Mouse (Mus musculus) cerebellum, adult 11 months (tissue): Measurements from ENCODE around the gene Tox2.

Source experiments
- DNase-seq: peaks from one replicate; pipeline ENCODE4 v3.0.0; 2022

Tox2 gene

GRCm38 (mm10) chr2:163202884-163203634, at the start of gene Tox2:
TSS of gene Tox2 (plus strand) at chr2:163203125.
- DNase-seq, result no peak

DNA sequence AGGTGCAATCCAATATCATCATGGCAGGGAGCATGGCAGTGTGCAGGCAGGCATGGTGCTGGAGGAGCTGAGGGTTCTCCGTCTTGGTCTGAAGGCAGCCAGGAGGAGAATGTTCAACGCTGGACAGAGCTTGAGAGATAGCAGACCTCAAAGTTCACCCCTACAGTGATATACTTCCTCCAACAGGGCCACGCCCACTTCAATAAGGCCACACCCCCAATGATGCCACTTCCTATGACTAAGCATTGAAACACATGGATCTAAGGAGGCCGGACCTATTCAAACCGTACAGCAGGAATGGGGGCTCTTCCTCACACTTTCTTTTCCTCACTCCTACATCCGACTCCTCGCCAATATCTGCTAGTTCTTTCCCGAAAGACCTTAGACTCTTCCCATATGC, 48.3 kb upstream of the Tox2 start:
- DNase-seq, result no peak

DNA sequence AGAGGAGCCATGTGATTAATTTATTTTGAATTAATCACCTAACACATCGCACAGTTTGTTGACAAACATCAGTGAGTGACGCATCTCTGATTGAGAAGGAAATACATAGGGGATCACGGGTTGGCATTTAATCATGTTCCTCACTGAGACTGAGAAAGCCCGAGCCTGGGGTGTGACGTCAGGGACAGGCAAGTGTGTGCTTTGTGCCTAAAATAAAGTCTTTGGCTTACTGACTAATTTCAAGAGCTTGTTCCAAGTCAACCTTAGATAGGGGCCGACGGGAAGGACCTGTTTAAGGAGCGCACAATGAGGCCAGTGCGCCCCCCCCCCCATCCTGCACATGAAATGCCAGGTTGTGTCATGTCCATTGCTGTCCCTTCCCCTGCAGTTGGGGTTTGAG, 43.9 kb upstream of the Tox2 start:
- DNase-seq, result no peak

GRCm38 (mm10) chr2:163164461-163164990, 38.4 kb upstream of the Tox2 start:
- no peak for DNase-seq

GRCm38 (mm10) chr2:163166067-163166805, 36.7 kb upstream of the Tox2 start:
- DNase-seq, result no peak

DNA sequence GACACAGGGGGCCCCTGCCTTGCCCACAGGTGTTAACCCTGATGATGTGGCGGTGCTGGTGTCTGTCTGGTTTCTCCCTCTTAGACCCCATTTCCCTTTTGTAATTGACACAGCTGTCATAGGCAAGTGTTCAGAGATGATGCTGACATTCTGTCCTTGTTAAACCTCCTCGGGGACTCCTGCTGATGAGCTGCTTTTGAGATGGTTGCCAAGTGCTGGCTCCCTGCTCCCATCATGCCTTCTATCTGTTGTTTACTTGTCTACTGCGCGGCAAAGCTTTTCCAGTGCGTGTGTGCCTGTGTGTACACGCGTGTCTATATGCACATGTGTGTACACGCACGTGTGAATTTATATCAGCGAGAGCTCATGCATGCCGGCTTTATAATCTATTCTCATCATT, 31.0 kb upstream of the Tox2 start:
- no peak for DNase-seq

DNA sequence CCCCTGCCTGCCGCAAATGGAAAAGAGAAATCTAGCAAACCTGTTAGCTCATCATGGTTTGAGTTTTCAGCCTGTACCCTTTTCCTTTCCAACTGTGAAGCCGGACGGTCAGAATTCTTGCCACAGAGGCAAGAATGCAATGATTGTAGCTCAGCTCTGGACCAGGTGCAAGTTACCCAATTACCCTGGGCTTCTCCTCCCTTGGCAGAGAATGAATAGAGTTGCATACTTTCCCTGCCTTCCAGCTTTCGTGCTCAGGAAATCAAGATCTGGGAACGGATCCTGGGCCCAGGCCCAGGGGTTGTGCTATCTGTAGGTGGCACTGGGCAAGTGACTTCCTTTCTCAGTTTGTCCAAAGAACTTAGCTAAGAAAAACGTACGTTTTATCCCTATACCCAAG, 28.9 kb upstream of the Tox2 start:
- DNase-seq, result no peak

- no peak for DNase-seq
These were observed 27.1 kb upstream of the Tox2 start for GRCm38 (mm10) chr2:163175831-163176230.

DNA sequence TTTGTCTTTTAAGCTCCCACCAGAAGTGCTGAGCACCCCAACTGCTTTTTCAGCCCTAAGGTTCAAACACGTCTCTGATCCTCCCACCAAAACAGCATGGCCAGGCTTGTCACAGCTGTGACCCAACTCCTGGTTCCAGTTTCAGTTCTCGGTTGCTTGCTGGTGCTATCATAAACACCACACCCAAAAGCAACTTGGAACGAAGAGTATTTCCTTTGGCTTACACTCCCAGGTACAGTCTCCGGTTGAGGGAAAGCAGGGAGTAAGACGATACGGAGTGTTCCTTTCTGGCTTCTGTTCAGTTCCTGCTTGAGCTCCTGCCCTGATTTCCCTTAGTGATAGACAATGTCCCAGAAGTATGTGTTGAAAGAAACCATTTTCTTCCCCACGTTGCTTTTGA, 26.4 kb upstream of the Tox2 start:
- no peak for DNase-seq

GRCm38 (mm10) chr2:163187552-163187951, 15.4 kb upstream of the Tox2 start:
- DNase-seq, result no peak

DNA sequence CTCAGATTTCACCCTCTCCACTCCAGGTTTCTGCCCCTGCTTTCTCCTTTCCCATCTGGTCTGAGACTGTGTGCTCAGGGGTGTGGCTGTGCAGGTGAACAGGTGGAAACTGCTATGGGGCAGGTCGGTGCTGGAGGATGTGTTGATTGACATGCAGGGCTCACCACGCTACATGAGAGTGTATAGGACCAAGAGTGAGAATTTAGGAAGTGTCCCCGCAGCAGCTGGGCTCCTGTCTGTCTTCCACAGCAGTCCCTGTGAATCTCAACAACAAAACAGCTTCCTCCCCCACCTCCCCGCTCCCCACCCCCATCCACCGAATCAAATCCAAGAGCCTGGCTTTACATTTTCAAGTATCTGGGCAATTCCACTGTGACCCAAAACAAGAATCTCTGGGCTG, 13.3 kb upstream of the Tox2 start:
- no peak for DNase-seq

DNA sequence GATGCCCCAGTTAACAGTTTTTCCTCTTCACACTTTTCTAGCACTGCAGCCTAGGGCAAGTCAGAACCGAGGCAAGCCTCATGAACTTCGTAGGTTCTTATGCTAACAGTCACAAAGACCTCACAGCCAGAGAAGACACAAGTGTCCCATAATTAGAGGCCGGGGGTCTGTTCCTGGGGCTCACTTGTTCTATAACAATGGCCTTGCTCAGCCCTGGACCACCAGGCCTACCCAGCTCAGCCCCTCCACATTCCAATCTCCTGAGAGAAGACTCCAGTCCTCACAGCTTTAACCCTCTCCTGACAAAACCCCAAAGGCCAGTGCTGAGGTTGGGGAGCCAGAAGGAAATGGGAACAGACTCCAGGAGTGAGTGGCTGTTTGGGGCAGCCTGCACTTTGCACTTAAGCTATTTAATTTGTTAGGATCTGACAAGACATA, 12.9 kb upstream of the Tox2 start:
- DNase-seq, result no peak

GRCm38 (mm10) chr2:163192485-163192884, 10.4 kb upstream of the Tox2 start:
- DNase-seq, result no peak

GRCm38 (mm10) chr2:163194015-163194414, 8.9 kb upstream of the Tox2 start:
- no peak for DNase-seq

DNA sequence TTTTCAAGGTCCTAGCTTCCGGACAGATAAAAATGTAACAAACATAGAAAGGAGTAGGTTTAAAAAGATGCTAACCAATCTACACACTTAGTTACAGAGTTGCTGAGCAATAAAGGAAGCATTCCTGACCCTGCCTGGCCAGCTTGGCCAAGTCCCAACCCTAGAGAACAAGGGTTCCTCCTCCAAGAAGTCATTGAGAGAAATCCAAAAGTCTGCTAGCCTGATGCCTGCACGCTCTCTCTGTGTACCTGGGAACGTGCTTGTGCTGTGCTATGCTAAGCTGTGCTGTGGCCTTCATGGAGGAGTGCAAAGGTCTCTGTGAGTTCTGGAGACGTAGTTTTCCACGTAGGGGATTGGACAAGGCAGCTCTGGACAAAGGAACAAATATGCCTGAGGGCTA, 8.4 kb upstream of the Tox2 start:
- no peak for DNase-seq

GRCm38 (mm10) chr2:163195106-163195833, 7.7 kb upstream of the Tox2 start:
- DNase-seq, result no peak

- DNase-seq, result no peak
These were observed 7.1 kb upstream of the Tox2 start for GRCm38 (mm10) chr2:163195834-163196145.

- no peak for DNase-seq
These were observed 1.0 kb upstream of the Tox2 start for GRCm38 (mm10) chr2:163201897-163202296.

GRCm38 (mm10) chr2:163202553-163202883, 407 bp upstream of the Tox2 start:
- no peak for DNase-seq

GRCm38 (mm10) chr2:163203635-163204547, 966 bp downstream of the Tox2 start:
- no peak for DNase-seq

GRCm38 (mm10) chr2:163204548-163205261, 1.8 kb downstream of the Tox2 start:
- no peak for DNase-seq

- DNase-seq, result no peak
These were observed 2.3 kb downstream of the Tox2 start for GRCm38 (mm10) chr2:163205262-163205647.
